31 mouse cellular contexts compared by ENCODE assay signal in the genomic region with DNA sequence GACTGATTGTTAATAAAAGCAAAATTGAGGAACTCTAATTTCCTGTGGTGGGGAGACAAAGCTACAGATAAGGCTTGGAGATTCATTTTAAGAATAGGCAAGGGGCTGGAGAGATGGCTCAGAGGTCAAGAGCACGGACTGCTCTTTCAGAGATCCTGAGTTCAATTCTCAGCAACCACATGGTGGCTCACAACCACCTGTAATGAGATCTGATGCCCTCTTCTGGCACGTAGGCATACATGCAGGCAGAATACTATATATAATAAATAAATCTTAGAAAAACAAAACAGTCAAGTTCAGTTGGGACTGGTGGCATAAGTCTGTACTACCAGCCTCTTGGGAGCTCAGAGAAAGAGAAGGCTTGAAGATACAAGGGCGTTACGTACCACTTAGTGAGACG. TPM values are rescaled to one million over a fixed set of nuclear protein-coding genes. Genes with fewer than 3 reads are reported as not detected.
DNase-seq lines count a peak whose midpoint lies in the region; ATAC-seq and TF ChIP-seq lines count a peak whose summit lies in the region.
"Had no signal": no experiment of that assay in that cellular context is flagged by ENCODE, and none has a peak within 500 bp of the region (broad histone marks: within the 10 kb centered on the region; RNA-seq: fewer than 3 reads in every experiment).

No protein-coding gene starts in this region.

- intact Hi-C loops in heart, postnatal 14 days (cut with DNase I), result no loop called here
- intact Hi-C loops in left cerebral cortex, adult 2 months (cut with DNase I), result loop anchor here (10.0 kb wide), 1 partner anchor 138 kb away; a partner anchor contains a TSS

- TF ChIP-seq CTCF in left cerebral cortex, adult 2 months (IDR thresholded peaks at IDR 0.05), result peak; percentile 2

- H3K4me3 ChIP-seq in left cerebral cortex, adult 2 months, result no peak overlapping the region
- H3K4me3 ChIP-seq: embryonic facial prominence, embryonic 10.5 days; heart, embryonic 13.5 days; hindbrain, embryonic 13.5 days; limb, embryonic 10.5 days; megakaryocyte, embryonic 14.5 days; myocyte; neural tube, embryonic 13.5 days had no signal

- no peak for ATAC-seq in megakaryocyte-erythroid progenitor cell, adult 5-6 weeks (replicated peaks; ENCODE audit: low FRiP score, low TSS enrichment, poor library complexity, severe bottlenecking)
- ATAC-seq: forebrain, embryonic 16.5 days; intestine, embryonic 16.5 days had no signal

- no peak overlapping the region for H3K27ac ChIP-seq in left cerebral cortex, adult 2 months
- H3K27ac ChIP-seq: embryonic facial prominence, embryonic 10.5 days; heart, embryonic 13.5 days; hindbrain, embryonic 13.5 days; limb, embryonic 10.5 days; neural tube, embryonic 13.5 days had no signal

- DNase-seq in heart, adult 11 months, result peak; percentile 28
- DNase-seq in heart, postnatal 14 days, result no peak
- DNase-seq in left cerebral cortex, adult 2 months (ENCODE audit: extremely low spot score in 1 of 2, low spot score in 2 of 2), result no peak
- DNase-seq in left cerebral cortex, adult 9 months (ENCODE audit: low spot score in 2 of 2), result no peak
- DNase-seq in A20 (ENCODE audit: low read depth, low spot score), result peak; percentile 28
- DNase-seq in induced T-regulatory cell, adult 2 months (ENCODE audit: low read depth), result peak; percentile 24
- no peak for DNase-seq in ovary, postnatal 14 days (ENCODE audit: low spot score)
- DNase-seq: adrenal gland, postnatal 36 days; cerebellum, adult 11 months; cerebellum, postnatal 10 days; gastrocnemius, postnatal 10 days; heart, adult 18-20 months; heart, postnatal 36 days; kidney, postnatal 4 days; layer of hippocampus, adult 9-11 months; lung, adult 2 months; lung, postnatal 36 days; midbrain, embryonic 14.5 days; right cerebral cortex, adult 18-20 months; thymus, adult 2 months; thymus, postnatal 4 days had no signal

RNA-seq across cellular contexts. Expression of a gene that starts 2.8 kb away (rescaled TPM):
- total RNA-seq in heart, postnatal 14 days (2021), result 1 to 10 TPM; 2.8 to 3.0 TPM
- total RNA-seq in left cerebral cortex, adult 2 months (2021), result 1 to 10 TPM; 2.9 to 3.1 TPM
- total RNA-seq in megakaryocyte-erythroid progenitor cell, adult 5-6 weeks (2014; fragmentation: Nextera tagmentation), result 3.0 and 9.8 TPM in 2 replicates
- total RNA-seq in megakaryocyte-erythroid progenitor cell, adult 5-6 weeks (2017), result 0.91 and 1.3 TPM in 2 replicates

RNA-seq across cellular contexts. Expression of a gene that starts 39.8 kb away (rescaled TPM):
- total RNA-seq in heart, postnatal 14 days (2021), result 10 to 100 TPM; 12.1 to 14.6 TPM
- total RNA-seq in left cerebral cortex, adult 2 months (2021), result 10 to 100 TPM; 19.1 to 21.0 TPM
- 59.7 and 79.5 TPM in 2 replicates for total RNA-seq in megakaryocyte-erythroid progenitor cell, adult 5-6 weeks (2014; fragmentation: Nextera tagmentation)
- 142 and 152 TPM in 2 replicates for total RNA-seq in megakaryocyte-erythroid progenitor cell, adult 5-6 weeks (2017)

Comparison
In these comparisons a context has a peak if more than half of its experiments do, and no peak if none do; other contexts are left out.
1. DNase-seq: peak in heart, adult 11 months (single experiment), A20 (single experiment) and induced T-regulatory cell, adult 2 months (single experiment); none in heart, postnatal 14 days (0 of 2), left cerebral cortex, adult 2 months (0 of 2), left cerebral cortex, adult 9 months (0 of 2) and ovary, postnatal 14 days (single experiment).